Mouse (Mus musculus): ENCODE measurements around the gene Loxl3. TPM values are rescaled to one million over a fixed set of nuclear protein-coding genes. Genes with fewer than 3 reads are reported as not detected.

Loxl3 gene
- polyA plus RNA-seq, 1 experiment from 2014 or later: 1.2 TPM

DNA sequence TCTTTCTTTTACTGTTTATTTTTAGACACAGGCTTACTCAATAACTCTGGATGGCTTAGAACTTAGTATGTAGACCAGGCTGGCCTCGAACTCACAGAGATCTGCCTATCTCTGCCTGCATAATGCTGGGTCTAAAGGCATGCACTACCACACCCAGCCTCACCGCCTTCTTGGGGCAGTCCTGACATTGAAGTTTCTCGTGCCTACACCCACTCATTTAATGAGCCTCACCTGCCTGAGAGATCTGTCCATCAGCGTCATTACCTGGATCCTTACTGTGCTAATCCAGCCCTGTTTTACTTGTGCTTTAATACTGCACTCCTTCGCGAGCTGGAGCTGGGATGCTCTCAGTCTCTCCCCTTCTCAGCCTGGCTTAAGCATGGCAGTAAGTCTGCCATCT lies 22.2 kb upstream of the Loxl3 start:
- H3K4me1 ChIP-seq (ENCODE audit: insufficient read depth): peaks cover 42% of the 10 kb centered on the region
- H3K27me3 ChIP-seq (ENCODE audit: insufficient read depth, low read length): no peaks in the 10 kb centered on the region
- no peaks in the 10 kb centered on the region for H3K9me3 ChIP-seq (ENCODE audit: low read length)
- 73% methylated on average over 6 of the region's 6 CpGs for WGBS (ENCODE audit: insufficient replicate concordance)
- no peak overlapping the region for H3K9ac ChIP-seq (replicated peaks)
- no peaks in the 10 kb centered on the region for H3K36me3 ChIP-seq (replicated peaks; ENCODE audit: insufficient read depth, low read length)
- no peak for DNase-seq
- TF ChIP-seq CTCF (IDR thresholded peaks at IDR 0.05; ENCODE audit: low read depth): peak; percentile 19; the same call in 1 of the 2 replicates
- no peak for TF ChIP-seq EP300 (IDR thresholded peaks at IDR 0.05; ENCODE audit: low read depth)
- no peak overlapping the region for H3K4me2 ChIP-seq (ENCODE audit: low read depth, low read length)
- no peak for ATAC-seq
- H3K4me3 ChIP-seq (ENCODE audit: low read depth, low read length): no peak overlapping the region
- H3K27ac ChIP-seq (ENCODE audit: low read depth): peak overlapping the region; percentile 46; the same call in 1 of the 2 replicates

DNA sequence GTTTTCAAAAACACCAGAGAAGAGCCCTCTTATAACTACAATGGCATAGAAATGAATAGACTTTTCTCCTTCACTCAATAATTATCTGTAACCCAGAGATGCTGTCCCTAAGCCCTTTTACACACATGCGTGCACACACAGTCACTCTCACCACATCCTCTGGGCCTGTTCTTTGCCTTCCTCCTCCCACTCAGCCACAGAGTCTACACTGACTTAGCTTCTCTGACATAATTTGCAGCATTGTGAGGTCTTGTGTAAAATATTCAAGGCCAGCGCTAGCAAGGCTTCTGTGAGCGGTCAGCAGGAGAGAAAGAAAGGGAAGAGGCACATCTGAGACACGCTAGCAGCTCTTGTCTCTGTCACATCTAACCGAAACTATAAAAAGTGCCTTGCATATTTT lies 20.5 kb upstream of the Loxl3 start:
- ATAC-seq: no peak
- WGBS (ENCODE audit: insufficient replicate concordance): 44% methylated on average over 5 of the region's 5 CpGs
- DNase-seq: no peak
- TF ChIP-seq CTCF (IDR thresholded peaks at IDR 0.05; ENCODE audit: low read depth): no peak
- TF ChIP-seq EP300 (IDR thresholded peaks at IDR 0.05; ENCODE audit: low read depth): no peak
- Histone ChIP-seq H3K9me3 (ENCODE audit: low read length) (no peaks in the 10 kb centered on the region), H3K36me3 (replicated peaks; ENCODE audit: insufficient read depth, low read length) (no peaks in the 10 kb centered on the region), H3K4me1 (ENCODE audit: insufficient read depth) (peaks cover 45% of the 10 kb centered on the region), H3K4me3 (ENCODE audit: low read depth, low read length) (no peak overlapping the region), H3K27ac (ENCODE audit: low read depth) (peak overlapping the region; percentile 97), H3K27me3 (ENCODE audit: insufficient read depth, low read length) (no peaks in the 10 kb centered on the region), H3K4me2 (ENCODE audit: low read depth, low read length) (peak overlapping the region; percentile 42), H3K9ac (replicated peaks) (peak overlapping the region; percentile 47)

DNA sequence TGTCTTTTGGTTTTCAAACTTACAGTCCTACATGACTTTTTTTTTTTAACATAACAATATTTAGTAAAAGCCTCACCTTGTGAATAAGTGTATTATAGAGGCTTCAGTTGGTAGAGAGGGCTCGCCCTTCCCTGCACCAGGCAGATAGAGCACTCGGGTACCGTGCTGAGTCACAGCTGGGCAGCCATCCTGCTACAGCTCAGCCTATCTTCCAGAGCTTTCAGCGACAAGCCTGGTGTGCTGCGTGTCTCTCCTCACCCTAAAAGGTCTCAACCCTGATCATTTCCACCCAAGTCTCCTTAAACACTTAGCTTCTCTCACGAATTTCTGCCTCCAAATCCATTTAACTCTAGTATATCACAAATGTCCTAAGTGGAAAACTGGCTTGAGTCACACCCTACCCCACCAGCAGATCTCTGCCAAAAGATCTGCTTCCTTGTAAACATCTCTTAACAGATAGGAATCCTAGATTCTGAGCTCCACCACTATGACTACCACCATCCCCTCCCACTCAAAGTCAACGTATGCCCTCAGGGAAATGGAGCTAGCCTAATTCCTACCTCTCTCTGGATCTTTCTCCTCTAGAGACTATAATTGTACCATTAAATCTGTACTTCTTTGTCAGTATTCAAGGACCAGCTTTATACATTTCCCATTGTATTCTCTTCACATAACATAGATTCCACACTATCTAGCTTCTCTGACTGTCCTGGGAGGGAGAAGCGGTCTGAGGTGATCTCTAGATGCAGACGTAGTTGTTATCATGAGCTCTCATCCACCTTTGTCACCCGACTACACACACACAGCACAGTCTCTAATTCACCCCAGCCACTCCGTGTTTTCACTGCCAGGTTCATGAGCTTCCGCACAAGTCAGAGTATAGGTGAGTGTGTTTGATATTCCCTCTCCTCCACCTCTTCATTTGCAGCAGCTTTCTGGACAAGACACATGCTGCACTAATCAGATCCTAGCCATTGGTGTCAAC lies 19.2 kb upstream of the Loxl3 start:
- Histone ChIP-seq H3K4me3 (ENCODE audit: low read depth, low read length) (no peak overlapping the region), H3K4me1 (ENCODE audit: insufficient read depth) (peaks cover 48% of the 10 kb centered on the region), H3K4me2 (ENCODE audit: low read depth, low read length) (peak overlapping the region; percentile 42), H3K27ac (ENCODE audit: low read depth) (peak overlapping the region; percentile 97), H3K36me3 (replicated peaks; ENCODE audit: insufficient read depth, low read length) (no peaks in the 10 kb centered on the region), H3K9me3 (ENCODE audit: low read length) (no peaks in the 10 kb centered on the region), H3K27me3 (ENCODE audit: insufficient read depth, low read length) (no peaks in the 10 kb centered on the region), H3K9ac (replicated peaks) (peak overlapping the region; percentile 57)
- WGBS (ENCODE audit: insufficient replicate concordance): 43% methylated on average over 12 of the region's 12 CpGs
- DNase-seq: peak; percentile 78
- TF ChIP-seq EP300 (IDR thresholded peaks at IDR 0.05; ENCODE audit: low read depth): peak; percentile 93
- TF ChIP-seq CTCF (IDR thresholded peaks at IDR 0.05; ENCODE audit: low read depth): no peak
- ATAC-seq: peak; percentile 98

DNA sequence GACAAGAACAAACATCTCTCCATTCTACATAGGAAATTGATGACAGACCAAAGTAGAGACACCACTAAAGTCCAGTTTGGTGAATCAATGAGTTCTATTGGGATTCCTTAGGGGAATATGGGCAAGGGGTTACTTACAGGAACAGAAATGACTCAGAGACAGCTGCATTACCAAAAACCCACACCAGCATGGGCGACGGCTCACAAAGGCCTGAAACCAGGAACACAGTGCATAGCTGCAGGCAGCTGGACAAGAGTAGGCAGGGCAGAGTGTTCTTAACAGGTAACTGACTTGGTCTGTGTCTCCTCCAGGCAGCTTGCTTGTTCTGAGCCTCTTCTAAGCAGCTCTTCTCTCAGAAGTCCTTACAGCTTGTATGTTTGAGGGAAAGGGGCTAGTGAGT lies 18.2 kb upstream of the Loxl3 start:
- no peak for TF ChIP-seq EP300 (IDR thresholded peaks at IDR 0.05; ENCODE audit: low read depth)
- TF ChIP-seq CTCF (IDR thresholded peaks at IDR 0.05; ENCODE audit: low read depth): no peak
- Histone ChIP-seq H3K27ac (ENCODE audit: low read depth) (peak overlapping the region; percentile 97), H3K4me1 (ENCODE audit: insufficient read depth) (peaks cover 46% of the 10 kb centered on the region), H3K4me2 (ENCODE audit: low read depth, low read length) (peak overlapping the region; percentile 42; the same call in 1 of the 2 replicates), H3K4me3 (ENCODE audit: low read depth, low read length) (no peak overlapping the region), H3K9me3 (ENCODE audit: low read length) (no peaks in the 10 kb centered on the region), H3K9ac (replicated peaks) (no peak overlapping the region), H3K36me3 (replicated peaks; ENCODE audit: insufficient read depth, low read length) (no peaks in the 10 kb centered on the region), H3K27me3 (ENCODE audit: insufficient read depth, low read length) (no peaks in the 10 kb centered on the region)
- ATAC-seq: no peak
- WGBS (ENCODE audit: insufficient replicate concordance): 76% methylated on average over 2 of the region's 2 CpGs
- no peak for DNase-seq

DNA sequence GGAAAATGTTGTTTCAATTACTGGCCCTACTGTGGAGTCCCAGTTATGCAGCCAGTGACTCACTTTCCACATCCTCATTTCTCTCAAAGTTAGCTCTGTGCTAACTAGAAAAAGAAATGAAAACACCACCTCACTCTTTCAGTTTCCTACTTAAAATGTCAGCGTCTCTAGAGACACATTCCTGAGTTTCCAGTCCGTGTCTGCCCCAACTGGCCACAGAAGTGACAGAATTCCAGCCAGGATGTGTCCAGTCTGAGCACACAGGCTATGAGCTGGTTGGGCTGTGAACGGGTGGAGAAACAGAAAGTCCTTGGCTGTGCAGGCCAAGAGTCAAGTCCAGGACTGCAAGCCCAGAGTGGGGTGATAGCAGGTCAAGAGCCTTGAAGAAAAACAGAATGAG lies 16.8 kb upstream of the Loxl3 start:
- Histone ChIP-seq H3K27ac (ENCODE audit: low read depth) (peak overlapping the region; percentile 56), H3K9ac (replicated peaks) (no peak overlapping the region), H3K9me3 (ENCODE audit: low read length) (no peaks in the 10 kb centered on the region), H3K36me3 (replicated peaks; ENCODE audit: insufficient read depth, low read length) (no peaks in the 10 kb centered on the region), H3K4me3 (ENCODE audit: low read depth, low read length) (no peak overlapping the region), H3K4me1 (ENCODE audit: insufficient read depth) (peaks cover 56% of the 10 kb centered on the region), H3K27me3 (ENCODE audit: insufficient read depth, low read length) (no peaks in the 10 kb centered on the region), H3K4me2 (ENCODE audit: low read depth, low read length) (no peak overlapping the region)
- WGBS (ENCODE audit: insufficient replicate concordance): 67% methylated on average over 3 of the region's 3 CpGs
- no peak for TF ChIP-seq CTCF (IDR thresholded peaks at IDR 0.05; ENCODE audit: low read depth)
- TF ChIP-seq EP300 (IDR thresholded peaks at IDR 0.05; ENCODE audit: low read depth): no peak
- no peak for ATAC-seq
- no peak for DNase-seq

DNA sequence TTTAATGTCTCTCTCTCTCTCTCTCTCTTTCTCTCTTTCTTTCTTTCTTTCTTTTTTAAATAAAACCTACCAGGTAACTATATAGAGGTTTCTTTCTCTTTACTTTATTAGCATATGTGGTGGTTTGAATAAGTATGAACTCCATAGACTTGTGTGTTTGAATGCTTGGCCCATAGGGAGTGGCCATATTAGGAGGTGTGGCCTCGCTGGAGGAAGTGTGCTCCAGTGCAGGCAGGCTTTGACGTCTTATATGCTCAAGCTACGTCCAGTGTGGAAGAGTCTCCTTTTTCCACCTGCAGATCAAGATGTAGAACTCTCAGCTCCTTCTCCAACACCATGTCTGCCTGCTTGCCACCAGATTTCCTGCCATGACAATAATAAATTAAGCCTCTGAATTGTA lies 14.9 kb upstream of the Loxl3 start:
- no peaks in the 10 kb centered on the region for H3K27me3 ChIP-seq (ENCODE audit: insufficient read depth, low read length)
- no peak overlapping the region for H3K9ac ChIP-seq (replicated peaks)
- no peak overlapping the region for H3K4me2 ChIP-seq (ENCODE audit: low read depth, low read length)
- H3K4me3 ChIP-seq (ENCODE audit: low read depth, low read length): no peak overlapping the region
- no peak for DNase-seq
- H3K36me3 ChIP-seq (replicated peaks; ENCODE audit: insufficient read depth, low read length): no peaks in the 10 kb centered on the region
- peaks cover 60% of the 10 kb centered on the region for H3K4me1 ChIP-seq (ENCODE audit: insufficient read depth)
- TF ChIP-seq CTCF (IDR thresholded peaks at IDR 0.05; ENCODE audit: low read depth) (no peak), EP300 (IDR thresholded peaks at IDR 0.05; ENCODE audit: low read depth) (no peak)
- H3K27ac ChIP-seq (ENCODE audit: low read depth): no peak overlapping the region
- no peaks in the 10 kb centered on the region for H3K9me3 ChIP-seq (ENCODE audit: low read length)
- WGBS (ENCODE audit: insufficient replicate concordance): 63% methylated on average over 3 of the region's 3 CpGs
- no peak for ATAC-seq
